Mouse (Mus musculus): ENCODE measurements around the gene Gm17545.

Gm17545 gene

DNA sequence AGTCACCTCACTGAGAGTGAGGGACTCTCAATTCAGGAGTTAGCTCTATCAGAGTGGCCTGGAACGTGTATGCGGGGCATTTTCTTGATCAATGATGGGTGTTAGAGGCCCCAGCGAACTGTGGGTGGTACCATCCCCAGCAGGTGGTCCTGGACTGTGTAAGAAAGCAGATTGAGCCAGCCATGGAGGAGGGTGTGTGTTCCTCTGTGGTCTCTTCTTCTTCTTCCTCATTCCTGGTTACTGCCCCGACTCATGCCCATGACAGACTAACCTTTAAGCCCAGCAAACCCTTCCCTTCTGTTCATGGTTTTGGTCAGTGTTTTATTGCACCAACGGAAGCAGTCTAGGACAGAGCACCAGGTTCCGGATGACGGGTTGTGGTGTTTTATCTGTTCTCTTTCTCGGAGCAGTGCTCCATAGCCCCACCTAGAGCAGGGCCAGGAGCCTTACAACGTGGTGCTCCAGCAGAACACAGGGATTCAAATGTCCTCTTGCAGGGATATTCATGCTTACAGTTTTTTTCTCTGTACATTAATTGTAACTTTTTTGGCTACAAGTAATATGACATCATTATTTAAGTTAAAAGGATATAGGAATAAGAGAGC is 40.2 kb downstream of the Gm17545 start:
- no peak for DNase-seq (ENCODE audit: low spot score)

DNA sequence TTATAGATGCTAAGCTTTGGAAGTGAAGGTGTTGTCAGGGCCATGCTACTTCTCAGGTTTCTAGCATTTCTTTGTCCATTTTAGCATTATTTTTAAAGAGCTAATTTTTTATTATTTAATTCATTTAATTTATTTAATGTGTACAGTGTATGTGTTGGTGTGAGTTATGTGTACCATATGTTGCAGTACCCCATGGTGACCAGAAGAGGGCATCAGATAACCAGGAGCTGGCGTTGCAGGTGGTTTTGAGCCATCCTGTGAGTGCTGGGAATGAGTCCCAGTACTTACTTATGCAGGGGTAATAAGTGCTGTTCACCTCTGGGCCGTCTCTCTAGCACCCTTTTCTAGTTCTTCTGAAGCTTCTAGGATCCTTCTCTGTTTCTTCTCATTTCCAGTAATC is 41.0 kb downstream of the Gm17545 start:
- DNase-seq (ENCODE audit: low spot score), result no peak

DNA sequence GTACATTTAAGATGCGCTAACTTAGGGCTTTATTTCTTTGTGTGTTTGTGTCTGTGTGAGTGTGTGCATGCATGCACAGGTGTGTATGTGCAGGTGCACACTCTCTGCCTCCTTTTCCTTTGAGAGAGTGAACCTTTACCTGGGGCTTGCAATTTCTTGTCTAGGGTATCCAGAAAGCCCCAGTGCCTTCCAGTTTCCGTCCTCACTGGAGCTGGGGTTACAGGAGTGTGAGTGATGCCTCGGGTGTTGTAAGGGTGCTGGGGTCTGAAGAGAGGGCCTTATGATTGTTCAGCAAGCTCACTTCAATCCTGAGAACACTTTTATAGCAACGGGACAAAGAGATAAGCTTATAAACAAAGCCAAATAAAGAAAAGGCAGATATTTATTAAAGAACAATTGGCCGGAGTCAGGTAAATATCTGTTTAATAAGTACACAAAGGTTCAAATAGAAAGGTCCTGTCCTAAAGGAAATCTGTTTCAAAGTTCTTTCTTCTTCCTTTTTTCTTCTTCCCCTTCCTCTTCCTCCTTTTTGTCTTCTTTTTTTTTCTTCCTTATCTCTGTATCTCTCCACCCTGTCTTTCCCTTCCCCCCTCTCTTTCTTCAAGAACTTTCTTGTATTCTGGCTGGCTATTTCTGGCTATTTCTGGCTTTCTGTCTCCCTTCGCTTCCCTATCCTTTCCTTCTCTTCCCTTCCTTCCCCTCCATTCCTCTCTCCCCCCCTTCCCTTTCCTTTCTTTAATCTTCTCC is 43.1 kb downstream of the Gm17545 start:
- DNase-seq (ENCODE audit: low spot score), result no peak

DNA sequence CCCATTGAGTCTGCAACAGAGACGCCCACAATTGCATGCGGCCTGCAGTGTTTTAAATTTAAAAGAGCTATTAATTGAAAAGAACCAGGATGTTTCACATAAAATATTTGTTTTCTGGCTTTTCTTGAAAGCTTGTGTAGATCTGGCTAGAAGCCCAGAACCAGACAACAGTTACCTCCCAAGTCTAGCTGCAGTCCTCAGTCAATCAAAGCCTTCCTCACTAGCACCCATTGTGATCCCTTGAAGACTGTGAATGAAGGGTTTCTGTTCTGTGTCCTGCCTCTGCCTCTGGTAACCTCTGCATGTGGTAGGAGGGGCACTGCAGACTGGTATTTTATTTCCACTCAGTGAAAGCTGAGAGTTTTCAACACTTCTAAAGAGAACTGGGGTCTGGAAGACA is 48.9 kb downstream of the Gm17545 start:
- no peak for DNase-seq (ENCODE audit: low spot score)

DNA sequence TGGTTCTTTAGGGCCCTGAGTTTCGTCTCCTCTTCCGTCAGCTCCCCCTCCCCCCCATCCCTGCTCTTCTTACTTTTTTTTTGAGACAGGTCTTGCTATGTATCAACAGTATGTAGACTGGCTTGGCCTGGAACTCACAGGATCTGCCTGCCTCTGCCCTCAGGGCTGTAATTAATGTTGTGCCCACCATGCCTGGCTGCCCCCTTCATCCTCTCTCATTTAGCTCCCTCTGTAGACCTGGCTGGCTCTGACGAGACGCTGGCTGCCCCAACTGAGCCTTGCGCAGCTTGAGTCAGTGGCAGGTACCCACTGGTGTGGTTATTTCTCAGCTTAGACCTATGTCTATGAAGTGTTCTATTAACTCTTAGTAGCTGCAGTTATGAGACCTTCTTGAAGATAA is 49.5 kb downstream of the Gm17545 start:
- peak; percentile 32 for DNase-seq (ENCODE audit: low spot score)

DNA sequence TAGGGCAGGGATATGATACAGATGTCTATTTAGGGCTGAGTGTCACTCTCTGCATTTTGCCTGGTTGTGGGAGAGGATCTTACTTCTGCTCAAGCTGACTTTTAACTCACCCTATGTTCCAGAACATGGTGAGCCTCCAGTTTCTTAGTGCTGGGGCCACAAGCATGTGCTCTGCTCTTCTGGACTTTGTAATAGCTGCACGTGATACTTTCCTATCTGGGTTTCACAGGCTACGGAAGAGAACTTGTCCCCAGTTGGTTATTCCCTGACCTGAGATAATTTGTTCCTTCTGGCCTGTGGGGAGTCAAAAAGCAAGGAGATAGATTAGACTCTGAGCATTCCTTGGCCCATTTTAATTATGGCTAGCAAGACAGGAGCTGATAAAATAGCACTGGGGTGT is 51.5 kb downstream of the Gm17545 start:
- peak; percentile 25 for DNase-seq (ENCODE audit: low spot score)
